Mouse (Mus musculus) brain, embryonic 14.5 days (tissue): ENCODE measurements around the gene H2-Eb2.

Source experiments
- CTCF ChIP-seq: fragments of 200-500 bp; IDR thresholded peaks from 2 replicates; pipeline ENCODE4 v1.5.1; 2012; ENCODE audit warnings: inconsistent platforms, mild to moderate bottlenecking, moderate library complexity, borderline replicate concordance; ENCODE audit not compliant: insufficient read depth, insufficient read length; ENCODE audit errors: extremely low read depth
- POLR2A ChIP-seq: fragments of 200-500 bp; IDR thresholded peaks from 2 replicates; pipeline ENCODE4 v1.6.1; 2012; ENCODE audit warnings: mild to moderate bottlenecking, inconsistent platforms, borderline replicate concordance; ENCODE audit not compliant: poor library complexity, insufficient read depth, insufficient read length, severe bottlenecking; ENCODE audit errors: extremely low read depth

- TF ChIP-seq CTCF: no peak
- TF ChIP-seq POLR2A: no peak
Observed at GRCm38 (mm10) chr17:34373055-34373709, 47.7 kb downstream of the H2-Eb2 start.
